Mouse (Mus musculus): Measurements from ENCODE around the gene Rab38.

The Rab38 gene

DNA sequence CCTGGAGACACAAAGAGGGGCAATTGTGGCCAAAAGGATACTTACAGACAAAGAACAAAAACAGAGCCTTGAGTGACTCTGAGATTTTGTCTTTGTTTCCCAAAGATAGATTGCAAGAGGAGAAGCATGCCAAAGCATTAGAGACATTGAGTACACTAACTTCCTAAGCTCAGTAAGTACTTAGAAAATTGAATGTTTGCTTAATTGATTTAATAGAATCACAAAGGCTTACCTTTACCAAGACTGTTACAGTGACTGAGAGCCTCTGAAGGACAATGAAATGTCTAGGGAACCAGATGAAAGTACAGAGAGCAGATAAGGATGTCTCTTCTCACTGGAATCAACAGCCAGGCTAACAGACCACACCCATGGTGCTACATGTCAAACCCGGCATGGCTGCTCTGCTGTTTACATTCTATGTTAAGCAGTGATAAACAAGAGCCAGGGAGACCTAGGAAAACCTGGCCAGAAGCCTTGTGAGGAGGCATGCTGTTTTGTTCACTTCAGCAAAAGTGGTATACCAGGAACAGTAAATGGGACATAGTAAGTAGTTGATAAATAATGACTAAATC lies 97.1 kb downstream of the Rab38 start:
- DNase-seq (ENCODE audit: low read depth, low spot score): no peak

DNA sequence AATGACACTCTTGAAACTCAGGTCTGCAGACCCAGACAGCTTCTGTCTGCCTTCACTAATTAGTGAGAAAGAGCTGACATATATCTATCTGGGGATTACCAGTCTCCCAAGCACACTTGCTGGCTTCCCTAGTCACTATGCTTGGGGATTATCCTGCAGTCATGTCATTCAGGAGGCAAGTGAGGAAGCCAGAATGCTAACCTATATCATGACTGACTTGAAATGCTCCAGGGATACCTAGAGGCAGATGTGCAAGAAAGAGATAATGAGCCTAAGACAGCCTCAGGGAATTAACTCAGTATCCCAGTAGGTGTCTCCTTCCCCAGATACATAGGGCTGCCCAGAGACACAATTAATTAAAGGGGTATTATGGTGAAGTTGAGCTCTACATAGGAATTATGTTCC lies 106.1 kb downstream of the Rab38 start:
- no peak for DNase-seq (ENCODE audit: low read depth, low spot score)

- no peak for DNase-seq (ENCODE audit: low read depth, low spot score)
Observed at GRCm38 (mm10) chr7:88536743-88537142, 106.7 kb downstream of the Rab38 start.
